Mouse (Mus musculus): Measurements from ENCODE around the gene Frmd4a.

DNA sequence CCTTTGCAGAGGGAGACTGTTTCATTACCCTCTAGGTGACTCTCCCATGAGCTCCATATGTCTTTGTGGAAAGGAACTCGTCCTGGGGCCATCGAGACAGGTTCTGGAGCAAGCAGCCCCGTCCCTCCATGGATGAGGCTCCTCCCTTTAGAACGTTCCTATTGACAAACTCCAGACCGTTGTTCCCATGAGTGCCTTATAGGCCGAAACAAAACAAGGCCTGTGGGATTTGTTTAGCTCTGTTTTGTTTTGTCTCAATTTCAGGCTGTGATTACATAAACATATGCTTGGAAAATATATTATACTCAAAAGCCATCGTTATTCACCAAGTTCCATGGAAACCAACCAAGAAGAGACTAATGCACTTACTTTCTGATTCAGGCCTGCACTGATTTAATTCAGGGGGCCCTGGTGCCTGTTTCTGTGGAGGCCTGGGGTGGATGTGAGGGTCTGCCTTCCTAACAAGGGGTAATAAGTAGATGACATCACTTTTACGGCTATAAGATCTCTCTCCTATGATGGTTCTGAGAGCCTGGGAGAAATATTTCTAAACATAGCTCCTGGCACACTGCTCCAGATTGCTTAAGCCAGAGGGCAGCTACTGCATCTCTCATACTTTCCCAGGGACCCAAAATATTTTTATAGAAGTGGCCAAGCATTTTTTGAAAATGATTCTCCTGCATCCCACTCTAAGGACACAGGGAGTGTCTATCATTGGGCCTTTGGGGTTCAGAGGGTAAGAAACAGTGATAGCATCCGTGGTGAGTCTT lies 308.9 kb downstream of the Frmd4a start:
- TF ChIP-seq CTCF (IDR thresholded peaks at IDR 0.05; ENCODE audit: low read depth) (no peak), EP300 (optimal IDR thresholded peaks at IDR 0.05) (no peak)

Measured in stomach, postnatal 0 days (tissue).